Mouse (Mus musculus): Measurements from ENCODE around the gene Cdkl4.

Gene Cdkl4

GRCm38 (mm10) chr17:80477679-80478078 is 99.9 kb downstream of the Cdkl4 start:
- DNase-seq: no peak

GRCm38 (mm10) chr17:80476496-80476895 is 101.1 kb downstream of the Cdkl4 start:
- DNase-seq: no peak

Measured in cerebellum, adult 11-12 months (tissue).